Mouse (Mus musculus) gastrocnemius, adult 2 months (tissue): ENCODE measurements around the gene Bola1. TPM values are rescaled to one million over a fixed set of nuclear protein-coding genes. Genes with fewer than 3 reads are reported as not detected.
A peak's percentile ranks its signal among the peaks of the same experiment; 100 is the strongest.
"Not testable (repeated sequence)": the region's sequence is repeated elsewhere in the genome, so short reads cannot be mapped to it uniquely, and the experiment has no call there.

Experiments used
- DNase-seq: peaks from one replicate; pipeline ENCODE4 v3.0.0; 2022
- H3K27ac ChIP-seq: fragments of 200-600 bp; 2 replicates; pipeline ENCODE4 v1.8.1; 2022; ENCODE audit warnings: mild to moderate bottlenecking
- H3K4me3 ChIP-seq: fragments of 200-600 bp; 2 replicates; pipeline ENCODE4 v1.8.1; 2022; ENCODE audit warnings: mild to moderate bottlenecking, moderate library complexity
- CTCF ChIP-seq: fragments of 200-600 bp; IDR thresholded peaks from 2 replicates; pipeline ENCODE4 v1.8.1; 2022; ENCODE audit warnings: antibody characterized with exemption, mild to moderate bottlenecking, moderate library complexity
- intact Hi-C: fragments of 180-260 bp; cut with DNase I; formaldehyde crosslinking; loops from one replicate; pipeline ENCODE4 v1.15.1; 2025
- total RNA-seq, 2 experiments: library from RNA; stranded (reverse); gene quantifications; 2 replicates each; pipeline ENCODE4 v1.2.3; 2021

Gene Bola1
- total RNA-seq, 2 experiments from 2014 or later: 24.5 to 29.3 TPM

- intact Hi-C loops: no loop called here
- H3K27ac ChIP-seq: no peak overlapping the region
- TF ChIP-seq CTCF: no peak
- no peak overlapping the region for H3K4me3 ChIP-seq
- no peak for DNase-seq
Measured at GRCm38 (mm10) chr3:96230404-96230803, 10.9 kb upstream of the Bola1 start.

- intact Hi-C loops: no loop called here
- DNase-seq: no peak
- no peak overlapping the region for H3K27ac ChIP-seq
- no peak for TF ChIP-seq CTCF
- H3K4me3 ChIP-seq: no peak overlapping the region
Measured at GRCm38 (mm10) chr3:96228828-96229227, 9.3 kb upstream of the Bola1 start.

GRCm38 (mm10) chr3:96226695-96227648, 7.5 kb upstream of the Bola1 start:
- intact Hi-C loops: no loop called here
- Histone ChIP-seq H3K4me3 (no peak overlapping the region), H3K27ac (no peak overlapping the region)
- DNase-seq: no peak
- no peak for TF ChIP-seq CTCF

- intact Hi-C loops: no loop called here
- no peak overlapping the region for H3K4me3 ChIP-seq
- H3K27ac ChIP-seq: no peak overlapping the region
- TF ChIP-seq CTCF: no peak
- DNase-seq: no peak
Measured at GRCm38 (mm10) chr3:96225421-96225820, 5.9 kb upstream of the Bola1 start.

GRCm38 (mm10) chr3:96222774-96223173, 3.3 kb upstream of the Bola1 start:
- no peak for TF ChIP-seq CTCF
- no peak for DNase-seq
- intact Hi-C loops: loop anchor here (2.0 kb wide), 1 partner anchor 14 kb away; no protein-coding TSS in a partner anchor
- Histone ChIP-seq H3K27ac (peak overlapping the region; percentile 97; the same call in 1 of the 2 replicates), H3K4me3 (no peak overlapping the region)

- TF ChIP-seq CTCF: no peak
- intact Hi-C loops: loop anchor here (2.0 kb wide), 2 partner anchors 15 to 41 kb away; partner anchors contain the start of gene Hist2h4
- peak overlapping the region; percentile 97 for H3K27ac ChIP-seq
- DNase-seq: no peak
- H3K4me3 ChIP-seq: peak overlapping the region; percentile 89
Measured at GRCm38 (mm10) chr3:96221640-96222038, 2.1 kb upstream of the Bola1 start.

- intact Hi-C loops: loop anchor here (2.0 kb wide), 1 partner anchor 42 kb away; the partner anchor contains the start of gene Hist2h4
- peak within 1 kb of the TSS; percentile 89 for H3K4me3 ChIP-seq
- H3K27ac ChIP-seq: peak within 1 kb of the TSS; percentile 97
- peak; percentile 0; the same call in 1 of the 2 replicates for TF ChIP-seq CTCF
- peak; percentile 78 for DNase-seq
Measured at GRCm38 (mm10) chr3:96220765-96221639, 1.5 kb upstream of the Bola1 start, which contains the start of the genes Hist2h2ac and Hist2h2be. Gene Hist2h2ac (minus strand): TSS chr3:96220880. Gene Hist2h2be (plus strand): TSS chr3:96221119.

DNA sequence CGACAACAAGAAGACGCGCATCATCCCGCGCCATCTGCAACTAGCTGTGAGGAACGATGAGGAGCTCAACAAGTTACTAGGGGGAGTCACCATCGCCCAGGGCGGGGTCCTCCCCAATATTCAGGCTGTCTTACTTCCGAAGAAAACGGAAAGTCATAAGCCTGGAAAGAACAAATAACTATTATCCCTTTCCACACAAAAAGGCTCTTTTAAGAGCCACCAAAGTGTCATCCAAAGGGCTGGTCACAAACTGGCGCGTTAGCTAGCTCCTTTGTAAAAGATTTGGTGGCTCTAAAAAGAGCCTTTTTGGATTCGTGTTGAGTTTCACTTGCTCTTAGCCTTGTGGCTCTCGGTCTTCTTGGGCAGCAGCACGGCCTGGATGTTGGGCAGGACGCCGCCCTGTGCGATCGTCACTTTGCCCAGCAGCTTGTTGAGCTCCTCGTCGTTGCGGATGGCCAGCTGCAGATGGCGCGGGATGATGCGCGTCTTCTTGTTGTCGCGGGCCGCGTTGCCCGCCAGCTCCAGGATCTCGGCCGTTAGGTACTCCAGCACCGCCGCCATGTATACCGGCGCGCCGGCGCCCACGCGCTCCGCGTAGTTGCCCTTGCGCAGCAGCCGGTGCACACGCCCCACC, 739 bp upstream of the Bola1 start:
- DNase-seq: not testable (repeated sequence)
- peak overlapping the region; percentile 97 for H3K27ac ChIP-seq
- intact Hi-C loops: loop anchor here (2.0 kb wide), 1 partner anchor 43 kb away; the partner anchor contains the start of gene Hist2h4
- peak overlapping the region; percentile 89 for H3K4me3 ChIP-seq

DNA sequence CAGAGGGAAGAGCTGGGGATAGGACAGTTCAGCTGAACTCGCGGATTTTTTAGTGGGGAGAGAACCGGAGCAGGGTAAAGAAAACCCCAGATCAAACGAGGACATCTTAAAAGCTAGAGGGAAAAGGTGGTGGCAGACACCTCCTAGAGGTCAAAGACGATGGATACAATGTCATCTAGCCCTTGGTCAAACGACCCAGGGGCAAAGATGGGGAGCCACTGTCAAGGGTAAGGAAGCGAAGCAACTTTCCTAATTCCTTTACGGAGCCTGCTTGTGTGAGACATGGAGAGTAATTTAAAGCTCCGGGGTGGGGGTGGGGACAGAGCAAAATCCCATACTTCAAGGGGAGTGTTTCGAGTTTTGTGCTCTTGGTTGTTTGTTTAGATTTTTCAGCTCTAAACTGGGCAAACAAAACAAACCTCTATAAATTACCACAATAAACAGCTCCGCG, 293 bp downstream of the Bola1 start:
- peak; percentile 44 for DNase-seq
- Histone ChIP-seq H3K4me3 (peak overlapping the region; percentile 89), H3K27ac (peak overlapping the region; percentile 97)
- intact Hi-C loops: loop anchor here (5.0 kb wide), 2 partner anchors 47 to 152 kb away; partner anchors contain the start of gene Sf3b4
- TF ChIP-seq CTCF: peak; percentile 40

- peak; percentile 40 for TF ChIP-seq CTCF
- intact Hi-C loops: no loop called here
- no peak for DNase-seq
- Histone ChIP-seq H3K4me3 (no peak overlapping the region), H3K27ac (no peak overlapping the region)
Measured at GRCm38 (mm10) chr3:96209242-96209641, 10.3 kb downstream of the Bola1 start.

DNA sequence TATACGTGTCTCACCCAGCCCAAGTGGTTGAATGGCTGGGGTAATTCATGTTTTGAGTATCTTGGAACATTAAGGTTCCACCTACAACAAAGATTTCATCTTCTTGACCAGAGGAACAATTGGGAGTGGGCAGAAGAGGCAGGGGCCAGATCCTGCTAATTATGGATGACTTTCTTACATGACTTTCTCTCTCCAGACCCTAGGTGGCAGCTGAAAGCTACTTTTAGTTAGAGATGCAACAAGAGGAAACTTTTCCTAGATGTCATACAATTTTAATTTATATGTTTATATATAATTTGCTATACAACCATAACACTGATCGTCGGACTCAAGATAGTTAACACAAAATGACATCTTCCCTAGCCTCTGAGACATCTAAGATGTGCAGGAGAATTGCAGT, 11.7 kb downstream of the Bola1 start:
- Histone ChIP-seq H3K27ac (no peak overlapping the region), H3K4me3 (no peak overlapping the region)
- intact Hi-C loops: no loop called here
- DNase-seq: no peak
- no peak; the same call in 1 of the 2 replicates for TF ChIP-seq CTCF

DNA sequence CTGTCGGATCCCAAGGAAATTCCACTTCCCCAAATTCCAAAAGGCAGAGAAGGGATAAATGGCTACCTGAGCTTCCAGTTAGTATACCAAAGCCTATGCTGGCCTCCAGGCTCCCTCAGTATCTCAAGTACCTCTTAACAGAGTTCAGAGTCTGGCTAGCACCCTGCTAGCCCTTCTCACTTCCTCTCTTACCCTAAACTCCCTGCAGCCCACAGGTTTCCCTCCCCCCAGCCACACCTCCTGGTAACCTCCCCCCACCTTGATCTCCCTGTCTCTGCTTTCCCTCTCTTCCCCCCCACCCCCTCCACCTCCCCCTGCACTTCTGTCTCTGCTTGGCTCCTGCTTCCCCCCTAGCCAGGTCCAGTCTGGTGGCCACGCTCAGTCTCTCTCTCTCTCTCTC, 19.8 kb downstream of the Bola1 start:
- intact Hi-C loops: no loop called here

GRCm38 (mm10) chr3:96198601-96199251, 20.8 kb downstream of the Bola1 start:
- DNase-seq, intact Hi-C loops: not testable (repeated sequence)

More for the DNA sequence above, 19.8 kb downstream of the Bola1 start:
- Histone ChIP-seq H3K27ac (no peak overlapping the region), H3K4me3 (no peak overlapping the region)
- no peak for DNase-seq
- TF ChIP-seq CTCF: no peak

More at GRCm38 (mm10) chr3:96198601-96199251, 20.8 kb downstream of the Bola1 start:
- peak overlapping the region; percentile 94; the same call in 1 of the 2 replicates for H3K4me3 ChIP-seq
- not testable (repeated sequence) for H3K27ac ChIP-seq
